Mouse (Mus musculus): Measurements from ENCODE around the gene Uaca. TPM values are rescaled to one million over a fixed set of nuclear protein-coding genes. Genes with fewer than 3 reads are reported as not detected.

Uaca gene
- polyA plus RNA-seq, 1 experiment from 2014 or later = 58.8 TPM

DNA sequence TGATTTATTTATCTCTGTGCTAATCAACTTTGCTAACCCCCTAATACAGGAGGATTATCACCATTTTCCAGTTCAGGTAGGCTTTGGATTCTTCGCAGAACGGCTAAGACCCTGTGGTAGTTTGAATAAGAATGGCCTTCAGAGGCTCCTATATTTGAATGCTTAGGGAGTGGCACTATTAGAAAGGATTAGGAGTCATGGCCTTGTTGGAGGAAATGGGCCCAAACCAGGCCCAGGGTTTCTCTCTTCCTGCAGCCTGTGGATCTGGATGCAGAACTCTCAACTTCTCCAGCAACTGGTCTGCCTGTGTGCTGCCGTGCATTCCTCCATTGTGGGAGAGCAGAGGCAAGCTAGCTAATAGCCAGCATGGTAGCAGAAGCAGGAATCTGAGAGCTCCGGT, 27.2 kb downstream of the Uaca start:
- ATAC-seq = no peak
- H3K4me3 ChIP-seq (replicated peaks) = no peak overlapping the region
- 75% methylated on average over 4 of the region's 4 CpGs for WGBS
- no peak overlapping the region for H3K9ac ChIP-seq
- no peaks in the 10 kb centered on the region for H3K9me3 ChIP-seq
- H3K4me2 ChIP-seq (replicated peaks) = no peak overlapping the region
- 0 out of 2 replicates have a peak, but pooled peaks cover 11% of the 10 kb centered on the region for H3K4me1 ChIP-seq (replicated peaks)
- no peaks in the 10 kb centered on the region for H3K27me3 ChIP-seq (replicated peaks)
- H3K36me3 ChIP-seq = 0 out of 2 replicates have a peak, but pooled peaks cover 3% of the 10 kb centered on the region
- H3K27ac ChIP-seq = no peak overlapping the region

- 0 out of 2 replicates have a peak, but pooled peaks have one; percentile 27 for ATAC-seq
- Histone ChIP-seq H3K4me2 (replicated peaks) (no peak overlapping the region), H3K27ac (no peak overlapping the region), H3K9me3 (no peaks in the 10 kb centered on the region), H3K9ac (no peak overlapping the region), H3K27me3 (replicated peaks) (no peaks in the 10 kb centered on the region), H3K36me3 (0 out of 2 replicates have a peak, but pooled peaks cover 3% of the 10 kb centered on the region), H3K4me3 (replicated peaks) (no peak overlapping the region), H3K4me1 (replicated peaks) (0 out of 2 replicates have a peak, but pooled peaks cover 7% of the 10 kb centered on the region)
- 80% methylated on average over 6 of the region's 6 CpGs for WGBS
Observed at GRCm38 (mm10) chr9:60822681-60823080, 28.3 kb downstream of the Uaca start.

DNA sequence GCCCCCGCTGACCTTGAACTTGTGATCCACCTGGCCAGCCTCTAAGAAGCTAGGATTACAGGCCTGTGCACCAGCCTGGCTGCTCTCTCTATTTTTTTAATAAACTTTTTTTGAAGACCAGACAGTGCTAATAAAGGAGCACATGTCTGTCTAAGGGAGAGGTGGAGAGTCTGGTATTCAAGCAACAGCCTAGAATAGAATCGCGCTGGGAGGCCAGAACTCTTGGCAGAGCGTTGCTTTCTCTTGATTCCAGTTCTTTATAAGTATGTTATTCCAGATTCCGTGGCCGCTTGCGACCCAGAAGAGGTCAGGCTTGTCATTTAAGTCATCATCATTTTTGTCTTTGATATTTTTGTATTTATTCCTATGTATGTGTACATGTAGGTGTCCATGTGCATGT, 31.2 kb downstream of the Uaca start:
- H3K4me3 ChIP-seq (replicated peaks) = no peak overlapping the region
- 93% methylated on average over 7 of the region's 7 CpGs for WGBS

GRCm38 (mm10) chr9:60826759-60827158, 32.4 kb downstream of the Uaca start:
- Histone ChIP-seq H3K9ac (no peak overlapping the region), H3K9me3 (no peaks in the 10 kb centered on the region), H3K4me1 (replicated peaks) (peaks cover 5% of the 10 kb centered on the region; the same call in 1 of the 2 replicates), H3K4me2 (replicated peaks) (no peak overlapping the region), H3K36me3 (0 out of 2 replicates have a peak, but pooled peaks cover 3% of the 10 kb centered on the region), H3K27me3 (replicated peaks) (no peaks in the 10 kb centered on the region), H3K27ac (no peak overlapping the region), H3K4me3 (replicated peaks) (no peak overlapping the region)
- no peak for ATAC-seq
- WGBS = 62% methylated on average over 7 of the region's 7 CpGs

More for the DNA sequence above, 31.2 kb downstream of the Uaca start:
- peaks cover 5% of the 10 kb centered on the region; the same call in 1 of the 2 replicates for H3K4me1 ChIP-seq (replicated peaks)
- no peak overlapping the region for H3K27ac ChIP-seq
- H3K27me3 ChIP-seq (replicated peaks) = no peaks in the 10 kb centered on the region
- no peak overlapping the region for H3K4me2 ChIP-seq (replicated peaks)
- H3K36me3 ChIP-seq = 0 out of 2 replicates have a peak, but pooled peaks cover 3% of the 10 kb centered on the region
- no peaks in the 10 kb centered on the region for H3K9me3 ChIP-seq
- H3K9ac ChIP-seq = no peak overlapping the region
- ATAC-seq = no peak

DNA sequence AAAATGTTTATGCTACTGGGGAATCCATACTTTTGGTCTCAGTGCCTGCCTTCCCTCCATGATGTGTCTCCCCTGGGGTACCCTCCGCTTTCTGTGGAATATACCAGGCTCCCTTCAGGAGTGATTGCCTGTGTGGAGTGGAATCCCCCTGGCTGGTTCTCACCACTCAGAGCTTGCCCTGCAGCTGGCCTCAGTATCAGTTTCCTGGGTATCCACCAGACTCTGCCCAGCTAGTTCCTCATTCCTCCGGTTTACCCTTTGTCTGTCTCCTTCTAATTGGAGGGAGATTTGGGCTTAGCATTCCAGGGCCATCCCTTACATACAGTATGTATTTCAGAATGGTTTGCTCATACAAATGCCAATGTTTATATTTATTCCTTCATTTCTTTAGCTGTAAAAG, 33.9 kb downstream of the Uaca start:
- Histone ChIP-seq H3K27me3 (replicated peaks) (no peaks in the 10 kb centered on the region), H3K27ac (no peak overlapping the region), H3K4me1 (replicated peaks) (peaks cover 5% of the 10 kb centered on the region; the same call in 1 of the 2 replicates), H3K4me2 (replicated peaks) (no peak overlapping the region), H3K9ac (no peak overlapping the region), H3K4me3 (replicated peaks) (no peak overlapping the region), H3K9me3 (no peaks in the 10 kb centered on the region), H3K36me3 (0 out of 2 replicates have a peak, but pooled peaks cover 3% of the 10 kb centered on the region)
- ATAC-seq = no peak
- 79% methylated on average over 2 of the region's 2 CpGs for WGBS

DNA sequence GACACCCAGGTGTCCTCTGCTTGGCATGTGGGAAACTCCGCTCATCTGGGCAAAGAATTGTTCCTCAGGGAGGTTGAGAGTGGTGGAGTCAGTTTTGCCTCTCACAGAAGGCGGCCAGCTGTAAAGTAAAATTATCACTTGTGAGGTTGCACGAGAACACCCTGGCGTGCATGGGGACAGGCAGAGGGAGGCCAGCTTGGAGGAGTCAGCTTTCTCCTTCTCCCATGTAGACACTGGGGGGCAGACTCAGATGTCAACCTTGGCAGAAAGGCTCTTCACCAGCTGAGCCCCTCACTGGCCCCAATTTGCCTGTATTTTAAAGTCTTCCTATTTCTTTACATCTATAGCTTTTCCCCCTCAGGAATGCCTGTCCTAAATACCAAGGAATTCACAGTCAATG, 35.3 kb downstream of the Uaca start:
- Histone ChIP-seq H3K4me3 (replicated peaks) (no peak overlapping the region), H3K27me3 (replicated peaks) (no peaks in the 10 kb centered on the region), H3K9ac (no peak overlapping the region), H3K36me3 (0 out of 2 replicates have a peak, but pooled peaks cover 3% of the 10 kb centered on the region), H3K4me1 (replicated peaks) (peaks cover 5% of the 10 kb centered on the region; the same call in 1 of the 2 replicates), H3K4me2 (replicated peaks) (no peak overlapping the region), H3K27ac (no peak overlapping the region), H3K9me3 (no peaks in the 10 kb centered on the region)
- ATAC-seq = no peak
- WGBS = 65% methylated on average over 4 of the region's 4 CpGs

- Histone ChIP-seq H3K36me3 (0 out of 2 replicates have a peak, but pooled peaks cover 3% of the 10 kb centered on the region), H3K27ac (no peak overlapping the region), H3K9me3 (no peaks in the 10 kb centered on the region), H3K27me3 (replicated peaks) (no peaks in the 10 kb centered on the region), H3K9ac (no peak overlapping the region), H3K4me3 (replicated peaks) (no peak overlapping the region), H3K4me1 (replicated peaks) (peaks cover 5% of the 10 kb centered on the region; the same call in 1 of the 2 replicates), H3K4me2 (replicated peaks) (no peak overlapping the region)
- WGBS = 42% methylated on average over 3 of the region's 3 CpGs
- no peak for ATAC-seq
Observed at GRCm38 (mm10) chr9:60830079-60830478, 35.7 kb downstream of the Uaca start.

DNA sequence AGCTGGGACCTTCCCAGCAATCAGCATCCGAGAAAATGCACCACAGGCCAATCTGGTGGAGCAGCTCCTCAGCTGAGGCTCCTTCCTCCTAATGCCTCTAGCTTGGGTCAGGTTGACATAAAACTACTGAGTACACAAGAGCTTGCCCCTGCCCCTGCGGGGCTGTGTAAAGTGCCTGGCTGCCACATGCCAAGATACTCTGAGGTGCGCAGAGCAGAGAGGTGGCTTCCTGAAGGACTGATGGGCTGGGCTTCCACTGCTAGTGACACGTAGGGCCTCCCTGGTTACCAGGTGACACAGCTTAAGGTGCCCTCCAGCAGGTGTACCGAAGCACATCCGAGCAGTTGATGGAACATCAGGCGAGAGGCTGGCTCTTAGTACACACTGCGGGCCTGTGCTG, 37.9 kb downstream of the Uaca start:
- WGBS = 84% methylated on average over 8 of the region's 8 CpGs
- no peak overlapping the region for H3K4me2 ChIP-seq (replicated peaks)
- H3K27ac ChIP-seq = no peak overlapping the region
- peaks cover 11% of the 10 kb centered on the region for H3K4me1 ChIP-seq (replicated peaks)
- no peaks in the 10 kb centered on the region for H3K36me3 ChIP-seq
- ATAC-seq = no peak
- H3K9ac ChIP-seq = no peak overlapping the region
- no peak overlapping the region for H3K4me3 ChIP-seq (replicated peaks)
- no peaks in the 10 kb centered on the region for H3K9me3 ChIP-seq
- H3K27me3 ChIP-seq (replicated peaks) = no peaks in the 10 kb centered on the region

DNA sequence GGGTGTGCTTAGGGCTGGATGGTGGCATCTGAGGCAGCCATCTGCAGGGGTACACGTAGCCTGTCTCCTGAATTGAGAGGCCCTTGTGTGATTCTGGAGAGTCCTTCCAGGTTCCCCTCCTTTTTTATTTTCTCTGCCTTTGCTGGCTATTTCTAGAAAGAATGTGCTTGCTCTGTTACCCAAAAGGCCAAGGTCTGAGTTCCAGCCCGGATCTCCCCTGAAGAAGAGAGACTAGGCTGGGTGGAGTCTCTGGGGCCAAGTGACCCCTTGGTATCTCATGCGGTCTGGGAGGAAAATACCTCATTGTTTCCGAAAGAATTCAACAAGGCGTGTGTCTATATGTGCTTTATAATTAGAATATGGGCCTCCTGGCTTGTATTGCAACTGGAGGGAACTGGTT, 41.8 kb downstream of the Uaca start:
- H3K27me3 ChIP-seq (replicated peaks) = no peaks in the 10 kb centered on the region
- 60% methylated on average over 5 of the region's 5 CpGs for WGBS
- no peak overlapping the region for H3K4me3 ChIP-seq (replicated peaks)
- no peak overlapping the region for H3K4me2 ChIP-seq (replicated peaks)
- H3K4me1 ChIP-seq (replicated peaks) = peaks cover 33% of the 10 kb centered on the region
- no peaks in the 10 kb centered on the region for H3K36me3 ChIP-seq
- H3K9me3 ChIP-seq = no peaks in the 10 kb centered on the region
- H3K9ac ChIP-seq = no peak overlapping the region
- peak overlapping the region; percentile 1; the same call in 1 of the 2 replicates for H3K27ac ChIP-seq
- no peak for ATAC-seq

- peaks cover 37% of the 10 kb centered on the region for H3K4me1 ChIP-seq (replicated peaks)
- H3K4me2 ChIP-seq (replicated peaks) = peak overlapping the region; percentile 52; the same call in 1 of the 2 replicates
- H3K4me3 ChIP-seq (replicated peaks) = no peak overlapping the region
- H3K36me3 ChIP-seq = no peaks in the 10 kb centered on the region
- H3K27ac ChIP-seq = peak overlapping the region; percentile 44; the same call in 1 of the 2 replicates
- no peak overlapping the region for H3K9ac ChIP-seq
- no peaks in the 10 kb centered on the region for H3K9me3 ChIP-seq
- peak; percentile 34; the same call in 1 of the 2 replicates for ATAC-seq
- H3K27me3 ChIP-seq (replicated peaks) = no peaks in the 10 kb centered on the region
- 49% methylated on average over 4 of the region's 4 CpGs for WGBS
Observed at GRCm38 (mm10) chr9:60837078-60837448, 42.7 kb downstream of the Uaca start.

GRCm38 (mm10) chr9:60837449-60838141, 43.3 kb downstream of the Uaca start:
- Histone ChIP-seq H3K27me3 (replicated peaks) (no peaks in the 10 kb centered on the region), H3K4me3 (replicated peaks) (peak overlapping the region; percentile 16), H3K36me3 (no peaks in the 10 kb centered on the region), H3K4me1 (replicated peaks) (peaks cover 37% of the 10 kb centered on the region), H3K4me2 (replicated peaks) (peak overlapping the region; percentile 52), H3K9ac (no peak overlapping the region), H3K27ac (peak overlapping the region; percentile 73), H3K9me3 (no peaks in the 10 kb centered on the region)
- WGBS = 19% methylated on average over 20 of the region's 20 CpGs
- ATAC-seq = peak; percentile 51

DNA sequence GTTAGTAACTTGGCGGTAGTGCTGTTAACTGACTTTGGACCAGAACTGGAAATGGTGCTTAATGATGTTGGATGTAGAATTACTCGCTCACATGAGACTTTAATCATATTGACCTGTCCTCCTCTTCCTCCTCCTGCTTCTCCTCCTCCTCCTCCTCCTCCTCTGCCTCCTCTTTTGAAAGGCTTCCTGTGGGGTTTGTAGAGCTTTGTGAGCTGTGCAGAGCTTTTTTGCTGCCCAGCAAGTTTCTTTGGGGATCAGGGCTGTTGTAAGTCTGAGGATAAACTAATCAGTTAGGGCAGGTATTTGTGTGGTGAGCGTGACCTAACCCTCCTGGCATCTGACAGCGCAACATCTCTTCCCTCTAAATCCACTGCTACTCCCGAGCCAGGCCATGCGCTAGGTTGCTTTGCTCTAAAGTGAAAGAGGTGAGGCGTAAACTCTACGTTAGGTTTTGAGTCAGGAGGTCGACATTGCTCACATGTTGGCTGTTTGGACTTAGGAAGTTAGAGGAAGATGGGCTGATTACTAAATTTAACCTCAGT, 44.1 kb downstream of the Uaca start:
- no peaks in the 10 kb centered on the region for H3K9me3 ChIP-seq
- no peaks in the 10 kb centered on the region for H3K27me3 ChIP-seq (replicated peaks)
- H3K36me3 ChIP-seq = no peaks in the 10 kb centered on the region
- H3K4me2 ChIP-seq (replicated peaks) = peak overlapping the region; percentile 52; the same call in 1 of the 2 replicates
- 46% methylated on average over 9 of the region's 9 CpGs for WGBS
- no peak for ATAC-seq
- H3K4me3 ChIP-seq (replicated peaks) = no peak overlapping the region
- H3K4me1 ChIP-seq (replicated peaks) = peaks cover 37% of the 10 kb centered on the region
- H3K27ac ChIP-seq = no peak overlapping the region
- no peak overlapping the region for H3K9ac ChIP-seq

All from intestine, embryonic 15.5 days (tissue).